Mouse (Mus musculus) liver, embryonic 12.5 days (tissue): ENCODE data around the gene Guca1a. TPM values are rescaled to one million over a fixed set of nuclear protein-coding genes. Genes with fewer than 3 reads are reported as not detected.
"Not testable (repeated sequence)": the region's sequence is repeated elsewhere in the genome, so short reads cannot be mapped to it uniquely, and the experiment has no call there.

Experiments used
- ATAC-seq: fragments of 200-750 bp; cut with Nextera tagmentation; 2 replicates; pipeline ENCODE4 v1.8.0; 2017; ENCODE audit warnings: moderate number of reproducible peaks, mild to moderate bottlenecking, moderate library complexity
- H3K27ac ChIP-seq: fragments of 300-500 bp; sonication (generic); 2 replicates; pipeline ENCODE4 v1.5.1; 2016; ENCODE audit warnings: mild to moderate bottlenecking
- H3K27me3 ChIP-seq: fragments of 300-500 bp; sonication (generic); replicated peaks from 2 replicates; pipeline ENCODE4 v1.6.1; 2016; ENCODE audit warnings: mild to moderate bottlenecking, moderate library complexity
- H3K36me3 ChIP-seq: fragments of 300-500 bp; sonication (generic); 2 replicates; pipeline ENCODE4 v1.6.1; 2016; ENCODE audit warnings: mild to moderate bottlenecking, moderate library complexity
- H3K4me1 ChIP-seq: fragments of 300-500 bp; sonication (generic); 2 replicates; pipeline ENCODE4 v1.6.1; 2016
- H3K4me2 ChIP-seq: fragments of 300-500 bp; sonication (generic); 2 replicates; pipeline ENCODE4 v1.6.1; 2016; ENCODE audit warnings: mild to moderate bottlenecking, moderate library complexity
- H3K4me3 ChIP-seq: fragments of 300-500 bp; sonication (generic); 2 replicates; pipeline ENCODE4 v1.5.1; 2016; ENCODE audit warnings: mild to moderate bottlenecking, moderate library complexity
- H3K9ac ChIP-seq: fragments of 300-500 bp; sonication (generic); 2 replicates; pipeline ENCODE4 v1.6.1; 2016; ENCODE audit warnings: mild to moderate bottlenecking, moderate library complexity
- H3K9me3 ChIP-seq: fragments of 300-500 bp; sonication (generic); replicated peaks from 2 replicates; pipeline ENCODE4 v1.6.1; 2016; ENCODE audit warnings: mild to moderate bottlenecking, moderate library complexity
- WGBS: fragments of 180-500 bp; shearing (Covaris S2); methylation state at CpG from one replicate; pipeline ENCODE4 v1.1.7; 2016; ENCODE audit not compliant: insufficient replicate concordance; 5-methylcytosine and 5-hydroxymethylcytosine counted together
- polyA plus RNA-seq: library from polyadenylated mRNA; unstranded; fragments of >200 nt; fragmentation: Nextera tagmentation; extraction: Ambion mirVana; gene quantifications from 2 replicates; pipeline ENCODE4 v1.2.1, GENCODE M21; 2016

Gene Guca1a
- polyA plus RNA-seq, 1 experiment from 2014 or later = 1.4 TPM

GRCm38 (mm10) chr17:47438611-47439010 is 38.2 kb upstream of the Guca1a start:
- no peak overlapping the region for H3K9ac ChIP-seq
- H3K4me1 ChIP-seq = peaks cover 61% of the 10 kb centered on the region
- no peaks in the 10 kb centered on the region for H3K36me3 ChIP-seq
- no peaks in the 10 kb centered on the region for H3K9me3 ChIP-seq
- no peak for ATAC-seq
- 0 out of 2 replicates have a peak overlapping the region, but pooled peaks have one; percentile 1 for H3K4me2 ChIP-seq
- WGBS = 51% methylated on average over 6 of the region's 6 CpGs
- no peak overlapping the region for H3K27ac ChIP-seq
- H3K27me3 ChIP-seq = peaks cover 42% of the 10 kb centered on the region
- H3K4me3 ChIP-seq = no peak overlapping the region

- no peaks in the 10 kb centered on the region for H3K36me3 ChIP-seq
- peaks cover 42% of the 10 kb centered on the region for H3K27me3 ChIP-seq
- ATAC-seq = no peak
- H3K4me3 ChIP-seq = peak within 1 kb of the TSS; percentile 55
- H3K4me2 ChIP-seq = peak within 1 kb of the TSS; percentile 82
- H3K4me1 ChIP-seq = peaks cover 69% of the 10 kb centered on the region
- no peaks in the 10 kb centered on the region for H3K9me3 ChIP-seq
- H3K9ac ChIP-seq = peak within 1 kb of the TSS; percentile 61
- H3K27ac ChIP-seq = no peak within 1 kb of the TSS
- 5% methylated on average over 25 of the region's 25 CpGs for WGBS
These were observed 36.6 kb upstream of the Guca1a start, which contains the start of gene 1700001C19Rik for GRCm38 (mm10) chr17:47436907-47437547. TSS of gene 1700001C19Rik (minus strand) at chr17:47437376.

- Histone ChIP-seq H3K36me3 (no peaks in the 10 kb centered on the region), H3K27ac (no peak within 1 kb of the TSS), H3K4me1 (peaks cover 62% of the 10 kb centered on the region), H3K4me3 (peak within 1 kb of the TSS; percentile 55), H3K4me2 (peak within 1 kb of the TSS; percentile 82), H3K9me3 (no peaks in the 10 kb centered on the region), H3K27me3 (peaks cover 47% of the 10 kb centered on the region), H3K9ac (peak within 1 kb of the TSS; percentile 61)
- WGBS = 1% methylated on average over 45 of the region's 45 CpGs
- no peak for ATAC-seq
These were observed 35.9 kb upstream of the Guca1a start, which contains the start of gene AI661453 for GRCm38 (mm10) chr17:47436156-47436906. TSS of gene AI661453 (plus strand) at chr17:47436615.

- peaks cover 32% of the 10 kb centered on the region for H3K27me3 ChIP-seq
- no peak overlapping the region for H3K4me3 ChIP-seq
- no peak overlapping the region for H3K27ac ChIP-seq
- no peak overlapping the region for H3K4me2 ChIP-seq
- no peak overlapping the region for H3K9ac ChIP-seq
- no peak for ATAC-seq
- WGBS = 62% methylated on average over 5 of the region's 5 CpGs
- no peaks in the 10 kb centered on the region for H3K36me3 ChIP-seq
- H3K4me1 ChIP-seq = peaks cover 18% of the 10 kb centered on the region
- no peaks in the 10 kb centered on the region for H3K9me3 ChIP-seq
These were observed 30.4 kb upstream of the Guca1a start for GRCm38 (mm10) chr17:47430815-47431214.

- Histone ChIP-seq H3K36me3 (no peaks in the 10 kb centered on the region), H3K9me3 (no peaks in the 10 kb centered on the region), H3K4me2 (peak overlapping the region; percentile 9; the same call in 1 of the 2 replicates), H3K9ac (no peak overlapping the region), H3K27ac (no peak overlapping the region), H3K27me3 (peaks cover 26% of the 10 kb centered on the region), H3K4me1 (peaks cover 18% of the 10 kb centered on the region), H3K4me3 (no peak overlapping the region)
- 14% methylated on average over 8 of the region's 8 CpGs for WGBS
- ATAC-seq = peak; percentile 16; the same call in 1 of the 2 replicates
These were observed 28.5 kb upstream of the Guca1a start for GRCm38 (mm10) chr17:47428831-47429304.

- no peak overlapping the region for H3K27ac ChIP-seq
- no peak for ATAC-seq
- WGBS = 55% methylated on average over 6 of the region's 6 CpGs
- H3K4me3 ChIP-seq = no peak overlapping the region
- H3K9me3 ChIP-seq = no peaks in the 10 kb centered on the region
- peaks cover 26% of the 10 kb centered on the region for H3K27me3 ChIP-seq
- H3K9ac ChIP-seq = no peak overlapping the region
- no peak overlapping the region for H3K4me2 ChIP-seq
- H3K4me1 ChIP-seq = peaks cover 7% of the 10 kb centered on the region
- H3K36me3 ChIP-seq = no peaks in the 10 kb centered on the region
These were observed 26.9 kb upstream of the Guca1a start for GRCm38 (mm10) chr17:47427316-47427715.

GRCm38 (mm10) chr17:47424186-47424585 is 23.8 kb upstream of the Guca1a start:
- no peak overlapping the region for H3K4me3 ChIP-seq
- H3K27me3 ChIP-seq = peaks cover 26% of the 10 kb centered on the region
- H3K36me3 ChIP-seq = no peaks in the 10 kb centered on the region
- no peak overlapping the region for H3K27ac ChIP-seq
- H3K9me3 ChIP-seq = no peaks in the 10 kb centered on the region
- WGBS = 61% methylated on average over 6 of the region's 6 CpGs
- ATAC-seq = no peak
- H3K4me2 ChIP-seq = no peak overlapping the region
- H3K9ac ChIP-seq = no peak overlapping the region
- peaks cover 6% of the 10 kb centered on the region for H3K4me1 ChIP-seq

- not testable (repeated sequence) for H3K27ac ChIP-seq, H3K4me2 ChIP-seq, ATAC-seq, H3K36me3 ChIP-seq, H3K4me1 ChIP-seq, H3K9me3 ChIP-seq, H3K4me3 ChIP-seq, H3K9ac ChIP-seq
- 0 out of 2 replicates have a peak, but pooled peaks cover 14% of the 10 kb centered on the region for H3K27me3 ChIP-seq
- 74% methylated on average over 1 of the region's 1 CpGs for WGBS
These were observed 22.2 kb upstream of the Guca1a start for GRCm38 (mm10) chr17:47422616-47423015.

GRCm38 (mm10) chr17:47421566-47421965 is 21.2 kb upstream of the Guca1a start:
- no peak for ATAC-seq
- 66% methylated on average over 3 of the region's 3 CpGs for WGBS
- Histone ChIP-seq H3K9ac (no peak overlapping the region), H3K4me2 (no peak overlapping the region), H3K36me3 (no peaks in the 10 kb centered on the region), H3K27ac (no peak overlapping the region), H3K4me3 (no peak overlapping the region), H3K27me3 (peaks cover 6% of the 10 kb centered on the region; the same call in 1 of the 2 replicates), H3K9me3 (no peaks in the 10 kb centered on the region), H3K4me1 (no peaks in the 10 kb centered on the region)

GRCm38 (mm10) chr17:47420195-47420594 is 19.8 kb upstream of the Guca1a start:
- H3K27ac ChIP-seq = no peak overlapping the region
- H3K27me3 ChIP-seq = peaks cover 7% of the 10 kb centered on the region; the same call in 1 of the 2 replicates
- H3K4me3 ChIP-seq = no peak overlapping the region
- no peaks in the 10 kb centered on the region; the same call in 1 of the 2 replicates for H3K9me3 ChIP-seq
- no peak overlapping the region for H3K9ac ChIP-seq
- WGBS = 57% methylated on average over 2 of the region's 2 CpGs
- ATAC-seq = no peak
- no peak overlapping the region for H3K4me2 ChIP-seq
- no peaks in the 10 kb centered on the region for H3K36me3 ChIP-seq
- no peaks in the 10 kb centered on the region for H3K4me1 ChIP-seq

- 4% methylated on average over 74 of the region's 74 CpGs for WGBS
These were observed 9.8 kb upstream of the Guca1a start for GRCm38 (mm10) chr17:47409897-47410861.

More at GRCm38 (mm10) chr17:47409897-47410861, 9.8 kb upstream of the Guca1a start:
- peak overlapping the region; percentile 56 for H3K4me2 ChIP-seq
- H3K4me1 ChIP-seq, H3K9ac ChIP-seq, H3K27ac ChIP-seq, ATAC-seq, H3K9me3 ChIP-seq, H3K36me3 ChIP-seq: not testable (repeated sequence)
- peaks cover 93% of the 10 kb centered on the region for H3K27me3 ChIP-seq
- peak overlapping the region; percentile 19 for H3K4me3 ChIP-seq
